Mouse (Mus musculus): ENCODE results near the gene 1700025C18Rik. TPM values are rescaled to one million over a fixed set of nuclear protein-coding genes. Genes with fewer than 3 reads are reported as not detected.

Gene 1700025C18Rik
- polyA plus RNA-seq, 1 experiment from 2014 or later, result not detected

DNA sequence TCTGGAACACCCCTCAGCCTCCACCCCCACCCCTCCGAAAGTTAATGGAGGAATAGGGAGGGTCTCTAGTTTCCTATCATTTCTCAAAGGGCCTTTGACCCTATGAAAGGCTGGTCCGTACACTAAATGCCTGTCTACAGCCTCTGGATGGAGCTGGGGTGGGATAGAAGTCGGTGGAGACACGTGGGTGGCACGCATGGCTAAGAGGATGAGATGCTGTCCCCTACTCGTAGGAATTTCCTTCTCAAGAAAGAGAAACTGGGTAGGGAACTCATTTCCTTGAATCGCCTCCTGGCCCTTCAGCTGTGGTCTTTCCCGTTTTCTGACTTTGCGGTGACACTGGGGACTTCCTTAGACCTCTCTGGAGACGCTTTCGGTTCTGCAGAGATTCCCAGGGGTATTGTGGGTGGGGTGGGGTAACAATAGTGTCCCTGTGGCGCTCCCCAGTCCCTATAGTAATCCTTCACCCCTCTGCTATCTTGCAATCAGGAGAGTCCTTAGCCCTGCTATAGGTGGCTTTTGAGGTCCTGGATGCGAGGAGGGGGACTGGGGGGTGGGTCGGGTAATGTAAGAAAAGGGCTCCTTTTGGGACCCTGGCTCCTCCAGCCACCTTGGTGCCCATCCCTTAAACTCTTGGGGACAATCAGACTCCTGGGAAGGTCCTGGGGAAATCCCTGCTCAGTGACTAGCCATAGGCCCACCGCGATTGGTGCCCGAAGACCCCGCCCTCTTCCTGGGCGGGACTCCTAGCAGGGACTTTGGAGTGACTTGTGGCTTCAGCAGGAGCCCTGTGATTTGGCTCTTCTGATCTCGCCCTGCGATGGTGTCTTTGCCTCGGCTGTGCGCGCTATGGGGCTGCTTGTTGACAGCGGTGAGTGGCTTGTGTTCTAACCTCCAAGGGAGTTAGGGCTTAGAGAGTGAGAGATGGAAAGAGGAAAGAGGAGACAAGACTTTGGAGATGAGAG, 35.4 kb downstream of the 1700025C18Rik start, which contains the start of gene Cd40:
Cd40 (plus strand) TSS at position 740 of the 965 bp plus-strand sequence.
- Histone ChIP-seq H3K4me2 (ENCODE audit: low read depth, low read length) (peak within 1 kb of the TSS; percentile 52), H3K9ac (ENCODE audit: low read depth, low read length) (no peak within 1 kb of the TSS), H3K4me1 (ENCODE audit: control insufficient read depth, low read depth, low read length) (no peaks in the 10 kb centered on the region), H3K36me3 (ENCODE audit: control insufficient read depth, insufficient read depth) (no peaks in the 10 kb centered on the region), H3K27ac (ENCODE audit: low read length) (no peak within 1 kb of the TSS), H3K9me3 (replicated peaks; ENCODE audit: control insufficient read depth, low read length) (no peaks in the 10 kb centered on the region), H3K4me3 (ENCODE audit: low read depth, low read length) (peak within 1 kb of the TSS; percentile 48), H3K27me3 (ENCODE audit: control insufficient read depth, insufficient read depth, low read depth, low read length) (peaks cover 5% of the 10 kb centered on the region)
- ATAC-seq (ENCODE audit: low read depth), result peak; percentile 83
- 8% methylated on average over 25 of the region's 25 CpGs for WGBS (ENCODE audit: insufficient replicate concordance)

DNA sequence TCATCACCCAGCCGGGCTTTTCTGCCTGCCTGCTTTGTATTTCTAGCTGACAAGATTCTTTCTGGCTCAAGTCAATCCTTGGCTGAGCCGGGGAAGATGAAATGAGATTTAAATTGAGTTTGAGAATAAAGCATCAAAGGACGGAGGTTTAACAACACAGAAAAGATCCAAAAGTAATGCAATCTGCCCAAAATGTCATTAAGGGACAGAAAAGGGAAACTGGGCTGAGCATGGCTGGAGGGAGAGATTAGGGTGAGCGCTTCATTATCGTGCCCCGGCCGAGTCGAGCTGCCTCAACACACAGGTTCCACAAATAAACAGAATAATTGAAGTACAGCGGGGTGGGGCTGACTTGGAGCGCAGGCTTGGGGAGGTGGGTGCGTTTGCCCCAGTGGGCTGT, 39.0 kb downstream of the 1700025C18Rik start:
- 37% methylated on average over 11 of the region's 11 CpGs for WGBS (ENCODE audit: insufficient replicate concordance)
- no peaks in the 10 kb centered on the region for H3K4me1 ChIP-seq (ENCODE audit: control insufficient read depth, low read depth, low read length)
- H3K4me2 ChIP-seq (ENCODE audit: low read depth, low read length), result no peak overlapping the region
- no peaks in the 10 kb centered on the region for H3K9me3 ChIP-seq (replicated peaks; ENCODE audit: control insufficient read depth, low read length)
- H3K9ac ChIP-seq (ENCODE audit: low read depth, low read length), result no peak overlapping the region
- H3K27me3 ChIP-seq (ENCODE audit: control insufficient read depth, insufficient read depth, low read depth, low read length), result peaks cover 4% of the 10 kb centered on the region
- H3K27ac ChIP-seq (ENCODE audit: low read length), result no peak overlapping the region
- no peak overlapping the region for H3K4me3 ChIP-seq (ENCODE audit: low read depth, low read length)
- no peaks in the 10 kb centered on the region for H3K36me3 ChIP-seq (ENCODE audit: control insufficient read depth, insufficient read depth)
- ATAC-seq (ENCODE audit: low read depth), result no peak

DNA sequence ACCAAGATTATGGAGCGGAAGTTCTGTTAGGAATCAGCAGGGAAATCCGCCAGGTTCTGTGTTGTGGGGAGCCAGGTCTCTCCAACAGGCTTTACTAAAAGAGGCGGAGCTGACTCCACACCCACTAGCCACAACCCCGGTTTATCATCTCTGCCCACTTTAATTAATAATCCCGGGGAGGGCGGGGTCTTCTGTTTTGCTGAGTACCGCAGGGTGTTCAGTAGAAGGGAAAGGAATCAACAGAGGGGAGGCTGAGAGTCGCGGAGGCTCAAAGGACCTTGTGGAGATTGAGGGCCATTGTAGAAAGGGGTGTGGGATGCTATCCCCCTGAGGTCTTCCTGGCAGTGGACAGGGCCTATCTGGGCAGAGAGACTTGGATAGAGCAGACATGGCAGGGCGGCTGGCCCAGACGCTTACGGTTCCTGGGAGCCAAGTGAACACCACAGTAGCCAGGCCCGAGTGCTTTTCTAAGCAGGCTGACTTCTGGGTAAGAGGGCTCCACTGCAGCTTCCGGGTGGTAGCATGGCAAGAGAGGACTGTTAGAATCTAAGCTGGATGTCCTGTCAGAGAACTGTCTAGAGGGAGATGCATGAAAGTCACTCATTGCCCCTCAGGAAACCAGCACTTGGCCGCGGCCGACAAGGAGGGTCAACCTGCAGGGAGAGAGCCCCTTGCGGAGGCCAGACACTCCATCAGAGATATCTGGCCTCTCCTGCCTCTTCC, 39.6 kb downstream of the 1700025C18Rik start:
- peaks cover 2% of the 10 kb centered on the region for H3K27me3 ChIP-seq (ENCODE audit: control insufficient read depth, insufficient read depth, low read depth, low read length)
- no peaks in the 10 kb centered on the region for H3K9me3 ChIP-seq (replicated peaks; ENCODE audit: control insufficient read depth, low read length)
- no peak overlapping the region for H3K4me2 ChIP-seq (ENCODE audit: low read depth, low read length)
- no peak for ATAC-seq (ENCODE audit: low read depth)
- H3K36me3 ChIP-seq (ENCODE audit: control insufficient read depth, insufficient read depth), result no peaks in the 10 kb centered on the region
- H3K9ac ChIP-seq (ENCODE audit: low read depth, low read length), result no peak overlapping the region
- H3K4me3 ChIP-seq (ENCODE audit: low read depth, low read length), result no peak overlapping the region
- H3K27ac ChIP-seq (ENCODE audit: low read length), result no peak overlapping the region
- 61% methylated on average over 18 of the region's 18 CpGs for WGBS (ENCODE audit: insufficient replicate concordance)
- H3K4me1 ChIP-seq (ENCODE audit: control insufficient read depth, low read depth, low read length), result no peaks in the 10 kb centered on the region

GRCm38 (mm10) chr2:165049044-165049443, 41.5 kb downstream of the 1700025C18Rik start:
- H3K4me1 ChIP-seq (ENCODE audit: control insufficient read depth, low read depth, low read length), result no peaks in the 10 kb centered on the region
- WGBS (ENCODE audit: insufficient replicate concordance), result 60% methylated on average over 5 of the region's 5 CpGs

GRCm38 (mm10) chr2:165043729-165044128, 46.8 kb downstream of the 1700025C18Rik start:
- no peak overlapping the region for H3K27ac ChIP-seq (ENCODE audit: low read length)
- no peak for ATAC-seq (ENCODE audit: low read depth)
- no peaks in the 10 kb centered on the region for H3K36me3 ChIP-seq (ENCODE audit: control insufficient read depth, insufficient read depth)
- peaks cover 3% of the 10 kb centered on the region; the same call in 1 of the 2 replicates for H3K27me3 ChIP-seq (ENCODE audit: control insufficient read depth, insufficient read depth, low read depth, low read length)
- no peaks in the 10 kb centered on the region for H3K9me3 ChIP-seq (replicated peaks; ENCODE audit: control insufficient read depth, low read length)
- no peak overlapping the region for H3K4me3 ChIP-seq (ENCODE audit: low read depth, low read length)
- H3K4me1 ChIP-seq (ENCODE audit: control insufficient read depth, low read depth, low read length), result no peaks in the 10 kb centered on the region
- H3K9ac ChIP-seq (ENCODE audit: low read depth, low read length), result no peak overlapping the region
- no peak overlapping the region for H3K4me2 ChIP-seq (ENCODE audit: low read depth, low read length)
- WGBS (ENCODE audit: insufficient replicate concordance), result 30% methylated on average over 2 of the region's 2 CpGs

More at GRCm38 (mm10) chr2:165049044-165049443, 41.5 kb downstream of the 1700025C18Rik start:
- Histone ChIP-seq H3K9me3 (replicated peaks; ENCODE audit: control insufficient read depth, low read length) (no peaks in the 10 kb centered on the region), H3K9ac (ENCODE audit: low read depth, low read length) (no peak overlapping the region), H3K27ac (ENCODE audit: low read length) (no peak overlapping the region), H3K4me3 (ENCODE audit: low read depth, low read length) (no peak overlapping the region), H3K4me2 (ENCODE audit: low read depth, low read length) (no peak overlapping the region), H3K36me3 (ENCODE audit: control insufficient read depth, insufficient read depth) (no peaks in the 10 kb centered on the region), H3K27me3 (ENCODE audit: control insufficient read depth, insufficient read depth, low read depth, low read length) (no peaks in the 10 kb centered on the region)
- ATAC-seq (ENCODE audit: low read depth), result no peak

- H3K4me3 ChIP-seq (ENCODE audit: low read depth, low read length), result no peak overlapping the region
- H3K27me3 ChIP-seq (ENCODE audit: control insufficient read depth, insufficient read depth, low read depth, low read length), result peaks cover 3% of the 10 kb centered on the region; the same call in 1 of the 2 replicates
- no peaks in the 10 kb centered on the region for H3K9me3 ChIP-seq (replicated peaks; ENCODE audit: control insufficient read depth, low read length)
- 11% methylated on average over 17 of the region's 17 CpGs for whole genome bisulfite sequencing (ENCODE audit: insufficient replicate concordance)
- H3K4me2 ChIP-seq (ENCODE audit: low read depth, low read length), result no peak overlapping the region
- no peaks in the 10 kb centered on the region for H3K4me1 ChIP-seq (ENCODE audit: control insufficient read depth, low read depth, low read length)
- ATAC-seq (ENCODE audit: low read depth), result no peak
- no peak overlapping the region for H3K27ac ChIP-seq (ENCODE audit: low read length)
- H3K9ac ChIP-seq (ENCODE audit: low read depth, low read length), result no peak overlapping the region
- H3K36me3 ChIP-seq (ENCODE audit: control insufficient read depth, insufficient read depth), result no peaks in the 10 kb centered on the region
Observed at GRCm38 (mm10) chr2:165043090-165043636, 47.4 kb downstream of the 1700025C18Rik start.

DNA sequence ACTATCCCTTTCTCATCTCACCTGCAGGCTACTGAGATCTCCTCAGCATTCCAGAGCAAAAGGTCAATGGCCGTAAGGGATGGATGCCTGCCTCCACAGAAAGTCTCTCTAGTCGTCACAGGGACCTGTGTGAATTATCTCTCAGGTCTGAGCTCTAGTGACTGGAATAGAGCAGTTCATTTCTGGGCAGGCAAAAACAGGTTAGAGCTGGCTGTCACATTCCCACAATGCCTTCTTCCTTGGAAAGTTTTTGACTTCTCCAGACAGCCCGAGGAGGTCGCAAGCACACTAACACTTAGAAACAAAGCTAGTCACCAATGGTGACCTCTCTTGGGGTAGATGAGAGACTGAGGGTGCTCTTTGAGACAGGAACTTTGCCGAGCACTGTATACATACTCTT, 48.4 kb downstream of the 1700025C18Rik start:
- H3K27me3 ChIP-seq (ENCODE audit: control insufficient read depth, insufficient read depth, low read depth, low read length), result peaks cover 3% of the 10 kb centered on the region; the same call in 1 of the 2 replicates
- H3K9me3 ChIP-seq (replicated peaks; ENCODE audit: control insufficient read depth, low read length), result no peaks in the 10 kb centered on the region
- no peak overlapping the region for H3K9ac ChIP-seq (ENCODE audit: low read depth, low read length)
- no peaks in the 10 kb centered on the region for H3K4me1 ChIP-seq (ENCODE audit: control insufficient read depth, low read depth, low read length)
- H3K4me3 ChIP-seq (ENCODE audit: low read depth, low read length), result no peak overlapping the region
- H3K36me3 ChIP-seq (ENCODE audit: control insufficient read depth, insufficient read depth), result no peaks in the 10 kb centered on the region
- H3K27ac ChIP-seq (ENCODE audit: low read length), result no peak overlapping the region
- WGBS (ENCODE audit: insufficient replicate concordance), result 54% methylated on average over 5 of the region's 5 CpGs
- no peak overlapping the region for H3K4me2 ChIP-seq (ENCODE audit: low read depth, low read length)
- no peak for ATAC-seq (ENCODE audit: low read depth)

DNA sequence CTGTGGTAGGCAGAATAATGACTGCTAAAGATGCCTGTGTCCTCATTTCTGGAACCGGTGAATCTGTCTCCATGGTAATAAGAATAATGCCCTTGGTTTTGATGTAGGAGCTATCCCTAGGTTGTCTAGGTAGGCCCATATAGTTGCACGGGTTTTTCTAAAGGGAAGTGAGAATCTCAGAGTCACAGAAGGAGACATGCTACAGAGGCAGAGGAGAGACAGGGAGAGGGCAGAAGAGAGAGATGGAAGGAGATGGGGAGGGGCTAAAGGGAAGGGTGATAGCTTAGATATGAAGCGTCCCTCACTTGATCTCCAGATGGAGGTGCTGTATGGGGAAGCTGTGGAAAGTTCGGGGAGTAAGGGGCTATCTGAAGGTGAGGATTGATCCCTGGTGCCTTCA, 53.1 kb downstream of the 1700025C18Rik start:
- no peak overlapping the region for H3K27ac ChIP-seq (ENCODE audit: low read length)
- ATAC-seq (ENCODE audit: low read depth), result no peak
- H3K9ac ChIP-seq (ENCODE audit: low read depth, low read length), result no peak overlapping the region
- H3K4me3 ChIP-seq (ENCODE audit: low read depth, low read length), result no peak overlapping the region
- peaks cover 14% of the 10 kb centered on the region for H3K4me1 ChIP-seq (ENCODE audit: control insufficient read depth, low read depth, low read length)
- no peaks in the 10 kb centered on the region for H3K9me3 ChIP-seq (replicated peaks; ENCODE audit: control insufficient read depth, low read length)
- no peaks in the 10 kb centered on the region for H3K36me3 ChIP-seq (ENCODE audit: control insufficient read depth, insufficient read depth)
- H3K27me3 ChIP-seq (ENCODE audit: control insufficient read depth, insufficient read depth, low read depth, low read length), result no peaks in the 10 kb centered on the region
- 48% methylated on average over 4 of the region's 4 CpGs for WGBS (ENCODE audit: insufficient replicate concordance)
- no peak overlapping the region for H3K4me2 ChIP-seq (ENCODE audit: low read depth, low read length)
